28 mouse cellular contexts compared by ENCODE assay signal in genomic region chr8:117032609-117033008, GRCm38 (mm10). TPM values are rescaled to one million over a fixed set of nuclear protein-coding genes. Genes with fewer than 3 reads are reported as not detected.
"Had no signal": no experiment of that assay in that cellular context is flagged by ENCODE, and none has a peak within 500 bp of the region (broad histone marks: within the 10 kb centered on the region; RNA-seq: fewer than 3 reads in every experiment).

No protein-coding gene starts in this region.

- H3K4me1 ChIP-seq: hindbrain, embryonic 13.5 days; hindbrain, embryonic 15.5 days; limb, embryonic 10.5 days; limb, embryonic 12.5 days had no signal

- H3K4me2 ChIP-seq: heart, embryonic 11.5 days; hindbrain, embryonic 13.5 days; hindbrain, embryonic 15.5 days; kidney, embryonic 15.5 days; limb, embryonic 12.5 days; liver, embryonic 11.5 days; liver, embryonic 13.5 days had no signal

- H3K27ac ChIP-seq: heart, adult 2 months; hindbrain, embryonic 13.5 days; hindbrain, embryonic 15.5 days; hindbrain, postnatal 0 days; kidney, embryonic 15.5 days; kidney, postnatal 0 days; left cerebral cortex, adult 2 months; limb, embryonic 10.5 days; limb, embryonic 12.5 days; liver, embryonic 13.5 days had no signal

- H3K36me3 ChIP-seq: hindbrain, embryonic 13.5 days; hindbrain, embryonic 15.5 days; kidney, embryonic 15.5 days; limb, embryonic 10.5 days; limb, embryonic 12.5 days; liver, embryonic 13.5 days had no signal

- H3K9me3 ChIP-seq: hindbrain, embryonic 13.5 days; hindbrain, embryonic 15.5 days; kidney, embryonic 15.5 days; limb, embryonic 10.5 days; limb, embryonic 12.5 days; liver, embryonic 13.5 days had no signal

- H3K4me3 ChIP-seq: heart, adult 2 months; hindbrain, embryonic 13.5 days; hindbrain, embryonic 15.5 days; kidney, embryonic 15.5 days; left cerebral cortex, adult 2 months; limb, embryonic 10.5 days; limb, embryonic 12.5 days; liver, embryonic 13.5 days had no signal

- H3K9ac ChIP-seq: hindbrain, embryonic 13.5 days; hindbrain, embryonic 15.5 days; kidney, embryonic 15.5 days; limb, embryonic 12.5 days; liver, embryonic 13.5 days had no signal

- DNase-seq: gastrocnemius, postnatal 10 days; gastrocnemius, postnatal 25 days; heart, adult 2 months; heart, postnatal 10 days; heart, postnatal 4 days; kidney, adult 11 months; kidney, adult 2 months; kidney, adult 9 months; kidney, postnatal 14 days; kidney, postnatal 36 days; layer of hippocampus, adult 9-11 months; liver; liver, embryonic 13.5 days had no signal

- ATAC-seq: hindbrain, postnatal 0 days had no signal

- H3K27me3 ChIP-seq: hindbrain, embryonic 13.5 days; hindbrain, embryonic 15.5 days; kidney, embryonic 15.5 days; limb, embryonic 12.5 days; liver, embryonic 13.5 days had no signal

RNA-seq across cellular contexts. Expression of gene Pkd1l2, which starts 49.6 kb away (rescaled TPM):
- total RNA-seq: heart, adult 2 months; heart, postnatal 25 days; left cerebral cortex, postnatal 14 days had no signal
- polyA plus RNA-seq: heart, adult 2 months; heart, embryonic 16.5 days; hindbrain, embryonic 11.5 days; intestine, embryonic 14.5 days; kidney, postnatal 0 days; limb, embryonic 10.5 days; limb, embryonic 12.5 days had no signal
